Mouse (Mus musculus): ENCODE measurements around the gene Mmd2.

GRCm38 (mm10) chr5:142574323-142575057 is 34.1 kb downstream of the Mmd2 start:
- TF ChIP-seq POLR2A (IDR thresholded peaks at IDR 0.05; ENCODE audit: extremely low read depth, insufficient read depth, low read length) (no peak), CTCF (IDR thresholded peaks at IDR 0.05; ENCODE audit: extremely low read depth, insufficient read depth, low read length) (no peak)

Measured in cortical plate, adult 2 months (tissue).